Mouse (Mus musculus): ENCODE data around the gene Hid1.
A peak's percentile ranks its signal among the peaks of the same experiment; 100 is the strongest.

Gene Hid1

DNA sequence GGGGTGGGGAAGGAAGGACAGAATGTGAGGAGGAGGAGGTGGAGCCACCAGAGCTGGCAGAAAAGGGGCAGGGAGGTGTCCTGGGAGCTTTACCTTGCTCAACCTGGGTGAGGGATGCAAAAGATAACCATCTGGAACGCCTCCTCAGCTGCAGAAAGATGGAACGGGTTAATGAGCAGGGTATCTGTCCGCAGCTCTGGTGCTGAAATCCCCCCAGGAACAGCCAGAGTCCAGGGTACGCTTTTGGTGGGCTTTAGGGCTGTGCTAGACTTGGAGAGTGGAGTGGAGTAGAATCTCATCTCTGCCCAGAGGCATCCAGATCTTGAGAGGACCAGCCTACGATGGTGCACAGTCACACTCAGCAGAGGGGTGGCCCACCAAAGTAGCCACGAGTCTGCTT is 31.4 kb downstream of the Hid1 start:
- no peak for DNase-seq (ENCODE audit: low spot score)

- no peak for DNase-seq (ENCODE audit: low spot score)
Observed at GRCm38 (mm10) chr11:115335223-115335622, 32.3 kb downstream of the Hid1 start.

GRCm38 (mm10) chr11:115334531-115334930 is 33.0 kb downstream of the Hid1 start, which contains the start of gene Otop3:
TSS of gene Otop3 (plus strand) at chr11:115334731.
- DNase-seq (ENCODE audit: low spot score) = no peak

- DNase-seq (ENCODE audit: low spot score) = no peak
Observed at GRCm38 (mm10) chr11:115329339-115329738, 38.2 kb downstream of the Hid1 start.

DNA sequence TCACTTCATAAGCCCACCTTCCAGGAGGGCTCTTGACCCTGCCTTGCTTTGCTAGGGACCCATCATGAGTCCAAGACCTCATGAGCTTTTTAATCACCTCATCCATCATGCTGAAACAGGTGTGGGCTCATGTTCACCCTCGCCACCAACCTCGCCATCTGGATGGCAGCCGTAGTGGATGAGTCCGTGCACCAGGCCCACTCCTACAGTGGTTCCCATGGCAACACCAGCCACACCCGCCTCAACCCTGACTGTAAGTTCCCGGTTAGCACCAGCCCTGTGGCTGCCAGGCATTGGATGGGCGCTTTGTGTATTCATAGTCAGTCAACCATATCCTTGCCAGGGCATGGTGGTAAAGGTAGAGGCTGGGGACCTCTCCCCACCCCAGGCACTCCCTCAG is 40.8 kb downstream of the Hid1 start:
- DNase-seq (ENCODE audit: low spot score) = no peak

DNA sequence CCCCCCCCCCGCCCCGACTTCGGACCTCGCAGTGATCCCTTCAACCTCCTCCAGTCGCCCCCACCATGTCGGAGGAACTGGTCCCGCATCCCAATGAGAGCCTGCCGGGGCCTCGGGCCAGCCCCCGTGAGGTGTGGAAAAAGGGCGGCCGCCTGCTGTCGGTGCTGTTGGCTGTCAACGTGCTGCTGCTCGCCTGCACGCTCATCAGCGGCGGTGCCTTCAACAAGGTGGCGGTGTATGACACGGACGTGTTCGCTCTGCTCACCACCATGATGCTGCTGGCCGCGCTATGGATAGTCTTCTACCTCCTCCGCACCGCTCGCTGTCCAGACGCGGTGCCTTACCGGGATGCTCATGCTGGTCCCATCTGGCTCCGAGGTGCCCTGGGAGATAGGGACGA is 44.2 kb downstream of the Hid1 start:
- DNase-seq (ENCODE audit: low spot score) = no peak

DNA sequence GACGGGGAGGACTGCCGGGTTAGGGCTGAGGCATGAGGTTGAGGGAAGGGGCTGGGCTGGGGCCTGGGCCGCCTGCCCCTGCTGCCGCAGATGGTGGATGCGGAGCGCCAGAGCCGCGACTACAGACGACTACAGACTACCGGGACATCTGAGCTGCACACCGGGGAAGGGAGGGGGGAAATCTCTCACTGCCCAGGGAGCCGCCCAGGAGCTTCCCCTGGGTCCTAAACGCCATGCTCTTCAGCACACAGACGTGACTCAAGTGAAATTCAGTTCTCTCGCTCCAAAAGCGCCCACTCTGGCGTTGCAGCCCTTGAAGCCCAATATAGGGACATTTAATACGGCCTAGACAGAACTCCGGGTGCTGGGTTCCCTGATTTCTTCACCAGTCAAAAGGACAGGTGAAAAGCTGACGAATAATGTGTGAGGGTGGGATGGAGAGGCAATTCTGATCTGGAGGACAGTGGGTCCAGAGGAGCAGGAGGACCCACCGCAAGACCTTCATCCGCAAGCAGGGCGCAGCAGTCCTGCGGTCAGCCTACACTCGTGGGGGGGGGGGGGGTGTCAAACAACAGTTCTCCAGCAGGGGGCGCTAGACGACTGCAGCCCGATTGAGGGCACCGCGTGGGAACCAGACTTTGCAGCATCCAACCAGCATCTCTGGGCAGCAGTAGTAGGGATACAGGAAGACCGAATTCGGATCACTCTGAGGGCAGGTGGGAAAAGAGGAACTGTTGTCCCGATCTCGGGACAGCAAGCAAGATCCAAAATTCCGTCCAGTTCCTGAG is 45.5 kb downstream of the Hid1 start, which contains the start of gene Ush1g:
Ush1g (minus strand) TSS at position 136 of the 788 bp plus-strand sequence.
- peak; percentile 18 for DNase-seq (ENCODE audit: low spot score)

DNA sequence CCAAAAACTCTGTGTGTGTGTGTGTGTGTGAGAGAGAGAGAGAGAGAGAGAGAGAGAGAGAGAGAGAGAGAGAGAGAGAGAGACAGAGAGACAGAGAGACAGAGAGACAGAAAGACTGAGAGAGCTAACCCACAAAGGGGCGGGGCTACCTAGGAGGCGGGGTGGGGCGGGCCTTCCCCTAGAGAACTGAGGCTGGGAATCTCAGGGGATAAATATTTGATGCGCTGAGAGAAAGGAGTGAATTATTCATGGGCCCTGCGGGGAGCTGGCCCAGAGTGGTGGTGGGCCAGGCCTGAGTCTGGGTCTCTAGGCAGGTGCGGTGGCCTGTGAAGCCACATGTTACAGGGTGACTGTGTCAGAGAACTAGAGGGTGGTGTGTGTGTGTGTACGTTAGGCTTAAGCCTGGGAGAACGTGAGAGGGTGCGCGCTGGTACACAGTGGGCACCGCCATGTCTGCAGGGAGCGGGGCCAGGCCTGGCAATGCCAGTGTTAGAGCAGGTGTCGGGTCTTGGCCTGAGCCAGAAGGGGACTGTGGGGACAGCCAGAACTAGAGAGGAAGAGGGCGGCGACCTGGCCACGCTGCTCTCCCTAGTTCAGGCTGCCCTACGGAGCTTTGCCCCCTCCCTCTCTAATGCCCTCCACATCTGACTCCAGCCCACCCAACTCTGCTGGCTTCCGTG is 47.7 kb downstream of the Hid1 start:
- no peak for DNase-seq (ENCODE audit: low spot score)

DNA sequence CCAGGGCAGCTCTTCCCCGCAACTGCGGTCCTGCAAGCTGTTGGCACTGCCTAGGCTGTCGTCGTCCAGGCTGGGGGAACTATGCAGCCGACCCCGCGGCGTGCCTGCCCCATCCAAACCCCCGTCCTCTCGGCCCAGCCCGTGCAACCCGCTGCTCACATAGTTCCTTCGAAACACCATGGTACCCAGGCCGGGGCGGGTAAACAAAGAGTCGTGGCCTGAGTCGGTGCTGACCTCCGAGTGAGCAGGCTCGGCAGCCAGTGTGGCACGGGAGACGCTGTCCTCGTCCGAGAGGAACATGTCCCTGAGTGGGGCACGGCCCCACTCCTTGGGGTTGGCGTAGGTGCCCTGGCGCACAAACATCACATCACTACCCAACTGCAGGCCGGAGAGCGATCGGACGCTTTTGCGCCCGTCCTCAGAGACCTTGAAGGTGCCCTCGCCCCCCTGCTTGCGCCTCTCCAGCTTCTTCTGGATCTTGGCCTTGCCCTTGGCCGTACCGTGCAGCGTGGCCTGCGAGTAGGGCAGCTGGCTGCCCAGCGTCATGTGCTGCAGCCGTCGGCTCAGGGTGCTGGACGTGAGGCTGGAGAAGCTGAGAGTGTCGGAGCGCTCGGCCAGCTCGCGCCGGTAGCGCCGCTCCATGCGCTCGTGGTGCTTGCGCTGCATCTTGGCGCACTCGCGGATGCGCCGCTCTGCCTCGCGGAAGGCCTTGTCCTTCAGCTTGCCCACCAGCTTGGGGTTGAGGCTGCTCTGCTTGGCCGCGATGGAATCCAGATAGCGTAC is 49.1 kb downstream of the Hid1 start:
- no peak for DNase-seq (ENCODE audit: low spot score)

GRCm38 (mm10) chr11:115317204-115317603 is 50.4 kb downstream of the Hid1 start:
- no peak for DNase-seq (ENCODE audit: low spot score)

GRCm38 (mm10) chr11:115314249-115314648 is 53.3 kb downstream of the Hid1 start:
- no peak for DNase-seq (ENCODE audit: low spot score)

DNA sequence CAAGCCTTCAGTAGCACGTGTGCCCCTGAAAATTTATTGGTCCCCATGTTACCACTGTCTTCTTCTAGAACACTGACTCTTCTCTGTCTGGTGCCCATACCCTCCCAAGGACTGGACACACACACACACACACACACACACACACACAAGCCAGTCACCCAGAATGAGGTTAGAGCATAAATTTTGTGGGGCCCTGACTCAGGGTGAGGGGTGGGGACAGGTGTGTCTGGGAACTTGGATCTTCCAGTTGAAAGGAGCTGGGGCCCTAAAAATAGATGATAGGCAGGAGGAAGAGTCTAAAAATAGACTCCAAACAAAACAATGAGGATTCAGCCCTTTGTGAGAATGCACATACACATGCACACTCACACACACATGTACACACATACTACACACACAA is 58.8 kb downstream of the Hid1 start:
- DNase-seq (ENCODE audit: low spot score) = no peak

DNA sequence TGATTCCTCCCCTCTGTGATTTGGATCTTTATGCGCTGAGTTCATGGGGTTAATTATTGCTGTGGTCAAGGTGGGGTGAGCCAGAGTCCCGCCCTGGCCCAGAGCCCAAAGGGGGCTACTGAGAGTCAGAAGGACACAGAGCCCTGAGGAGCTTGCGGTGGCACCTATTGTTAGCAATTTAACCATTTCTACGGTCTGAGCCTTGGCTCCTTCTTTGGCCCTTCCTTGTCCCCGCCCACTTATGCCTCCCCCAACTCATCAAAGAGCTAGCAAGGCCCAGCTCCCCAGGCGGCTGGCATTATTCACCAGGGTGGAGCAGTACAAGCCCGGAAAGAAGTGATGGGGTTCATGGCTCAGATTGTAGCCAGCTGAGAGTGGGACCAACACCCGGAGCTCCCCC is 60.7 kb downstream of the Hid1 start, which contains the start of gene Otop2:
Otop2 (plus strand) TSS at position 301 of the 400 bp plus-strand sequence.
- no peak for DNase-seq (ENCODE audit: low spot score)

- no peak for DNase-seq (ENCODE audit: low spot score)
Observed at GRCm38 (mm10) chr11:115303167-115303566, 64.4 kb downstream of the Hid1 start.

- DNase-seq (ENCODE audit: low spot score) = no peak
Observed at GRCm38 (mm10) chr11:115301351-115301750, 66.2 kb downstream of the Hid1 start.

DNA sequence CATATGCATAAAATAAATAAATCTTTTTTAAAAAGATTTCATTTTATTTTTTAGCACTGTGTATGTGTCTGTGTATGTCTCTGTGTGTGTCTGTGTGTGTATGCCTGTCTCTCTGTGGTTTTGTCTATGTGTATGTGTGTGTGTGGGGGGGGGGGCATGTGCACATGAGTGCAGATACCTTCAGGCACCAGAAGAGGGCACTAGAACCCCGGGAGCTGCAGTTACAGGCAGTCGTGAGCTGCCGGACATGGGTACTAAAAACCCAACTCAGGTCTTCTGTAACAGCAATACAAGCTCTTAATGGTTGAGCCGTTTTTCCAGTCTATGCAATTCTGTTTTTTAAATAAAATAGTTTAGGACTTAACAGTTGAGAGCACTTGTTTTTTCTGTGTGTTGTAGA is 66.8 kb downstream of the Hid1 start:
- DNase-seq (ENCODE audit: low spot score) = no peak

- DNase-seq (ENCODE audit: low spot score) = no peak
Observed at GRCm38 (mm10) chr11:115298160-115298559, 69.4 kb downstream of the Hid1 start.
